Mouse (Mus musculus) stomach, postnatal 0 days (tissue): ENCODE data around the gene Gm36176. TPM values are rescaled to one million over a fixed set of nuclear protein-coding genes. Genes with fewer than 3 reads are reported as not detected.

ENCODE experiments used
- ATAC-seq: fragments of 200-750 bp; cut with Nextera tagmentation; 2 replicates; pipeline ENCODE4 v1.8.0; 2017; ENCODE audit not compliant: low FRiP score, low TSS enrichment
- DNase-seq: peaks from one replicate; pipeline ENCODE4 v3.0.0-alpha.2; 2016; ENCODE audit warnings: low spot score
- H3K27ac ChIP-seq: fragments of 300-500 bp; sonication (generic); replicated peaks from 2 replicates; pipeline ENCODE4 v1.5.1; 2014; ENCODE audit warnings: mild to moderate bottlenecking, control low read depth
- H3K27me3 ChIP-seq: fragments of 300-500 bp; sonication (generic); 2 replicates; pipeline ENCODE4 v1.6.1; 2014; ENCODE audit warnings: low read length; ENCODE audit not compliant: control insufficient read depth, insufficient read depth
- H3K36me3 ChIP-seq: fragments of 300-500 bp; sonication (generic); 2 replicates; pipeline ENCODE4 v1.6.1; 2014; ENCODE audit warnings: low read length, mixed read lengths; ENCODE audit not compliant: control insufficient read depth, insufficient read depth
- H3K4me1 ChIP-seq: fragments of 300-500 bp; sonication (generic); replicated peaks from 2 replicates; pipeline ENCODE4 v1.6.1; 2014; ENCODE audit warnings: antibody characterized with exemption; ENCODE audit not compliant: control insufficient read depth, insufficient read depth
- H3K4me2 ChIP-seq: fragments of 300-500 bp; sonication (generic); replicated peaks from 2 replicates; pipeline ENCODE4 v1.6.1; 2014; ENCODE audit warnings: low read depth, mild to moderate bottlenecking, control low read depth, moderate library complexity
- H3K4me3 ChIP-seq: fragments of 300-500 bp; sonication (generic); 2 replicates; pipeline ENCODE4 v1.5.1; 2014; ENCODE audit warnings: low read depth, low read length, control low read depth
- H3K9ac ChIP-seq: fragments of 300-500 bp; sonication (generic); 2 replicates; pipeline ENCODE4 v1.6.1; 2014; ENCODE audit warnings: mild to moderate bottlenecking, low read length, control low read depth, mixed read lengths
- H3K9me3 ChIP-seq: fragments of 300-500 bp; sonication (generic); 2 replicates; pipeline ENCODE4 v1.6.1; 2016; ENCODE audit warnings: low read length; ENCODE audit not compliant: control insufficient read depth
- CTCF ChIP-seq: IDR thresholded peaks from 2 replicates; pipeline ENCODE4 v1.5.1; 2016; ENCODE audit warnings: antibody characterized with exemption, low read depth, mild to moderate bottlenecking, moderate library complexity
- EP300 ChIP-seq: optimal IDR thresholded peaks from 2 replicates; pipeline ENCODE3; 2016; ENCODE audit warnings: antibody characterized with exemption
- WGBS: fragments of 180-500 bp; shearing (Covaris S2); extraction: QIAGEN DNeasy Blood & Tissue Kit; methylation state at CpG from one replicate; pipeline ENCODE4 v1.1.7; 2014; 5-methylcytosine and 5-hydroxymethylcytosine counted together
- polyA plus RNA-seq: library from polyadenylated mRNA; unstranded; fragments of >200 nt; fragmentation: Nextera tagmentation; extraction: Ambion mirVana; gene quantifications from 2 replicates; pipeline ENCODE4 v1.2.1, GENCODE M21; 2015

Gene Gm36176
- polyA plus RNA-seq, 1 experiment from 2014 or later, result not detected

DNA sequence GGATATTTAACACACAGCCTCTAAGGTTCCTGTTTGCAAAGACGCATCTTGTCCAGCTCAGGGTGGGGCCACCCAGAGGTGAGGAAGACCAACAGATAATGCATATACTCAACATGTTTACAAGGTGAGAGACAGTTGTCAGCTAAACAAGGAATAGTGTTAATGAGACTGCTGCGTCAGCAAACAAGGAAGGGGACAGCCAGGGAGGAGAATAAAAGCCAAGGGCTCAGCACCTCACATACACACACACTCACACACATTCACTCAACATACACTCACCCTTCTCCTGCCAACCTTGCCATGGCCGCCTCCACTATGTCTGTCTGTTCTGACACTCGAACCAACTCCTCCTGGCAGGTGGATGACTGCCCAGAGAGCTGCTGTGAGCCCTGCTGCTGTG lies 32.2 kb upstream of the Gm36176 start, which contains the start of gene Gm2696:
Gene Gm2696 (plus strand): TSS at position 301 of the 400 bp plus-strand sequence.
- TF ChIP-seq CTCF, result no peak
- no peak for TF ChIP-seq EP300

GRCm38 (mm10) chr10:77815514-77815913 lies 31.1 kb upstream of the Gm36176 start:
- Histone ChIP-seq H3K27ac (no peak overlapping the region), H3K9me3 (no peaks in the 10 kb centered on the region), H3K27me3 (no peaks in the 10 kb centered on the region), H3K36me3 (no peaks in the 10 kb centered on the region), H3K4me3 (no peak overlapping the region), H3K4me1 (no peaks in the 10 kb centered on the region), H3K4me2 (no peak overlapping the region), H3K9ac (no peak overlapping the region)
- ATAC-seq (no peak), DNase-seq (peak; percentile 26)
- WGBS, result 30% methylated on average over 5 of the region's 5 CpGs
- TF ChIP-seq EP300 (no peak), CTCF (peak; percentile 68)

More for the DNA sequence above, 32.2 kb upstream of the Gm36176 start, which contains the start of gene Gm2696:
- H3K36me3 ChIP-seq, result no peaks in the 10 kb centered on the region
- no peak for DNase-seq
- H3K9me3 ChIP-seq, result no peaks in the 10 kb centered on the region
- H3K27me3 ChIP-seq, result no peaks in the 10 kb centered on the region
- ATAC-seq, result no peak
- H3K27ac ChIP-seq, result no peak within 1 kb of the TSS
- no peak within 1 kb of the TSS for H3K9ac ChIP-seq
- WGBS, result 41% methylated on average over 4 of the region's 4 CpGs
- H3K4me3 ChIP-seq, result no peak within 1 kb of the TSS
- H3K4me1 ChIP-seq, result no peaks in the 10 kb centered on the region
- H3K4me2 ChIP-seq, result no peak within 1 kb of the TSS

- TF ChIP-seq CTCF (no peak), EP300 (no peak)
- WGBS, result 96% methylated on average over 4 of the region's 4 CpGs
- Histone ChIP-seq H3K4me2 (no peak overlapping the region), H3K27me3 (no peaks in the 10 kb centered on the region), H3K9ac (no peak overlapping the region), H3K9me3 (no peaks in the 10 kb centered on the region), H3K4me3 (no peak overlapping the region), H3K36me3 (no peaks in the 10 kb centered on the region), H3K4me1 (no peaks in the 10 kb centered on the region), H3K27ac (no peak overlapping the region)
- ATAC-seq (no peak), DNase-seq (no peak)
These were observed 28.1 kb upstream of the Gm36176 start for GRCm38 (mm10) chr10:77818523-77818922.

DNA sequence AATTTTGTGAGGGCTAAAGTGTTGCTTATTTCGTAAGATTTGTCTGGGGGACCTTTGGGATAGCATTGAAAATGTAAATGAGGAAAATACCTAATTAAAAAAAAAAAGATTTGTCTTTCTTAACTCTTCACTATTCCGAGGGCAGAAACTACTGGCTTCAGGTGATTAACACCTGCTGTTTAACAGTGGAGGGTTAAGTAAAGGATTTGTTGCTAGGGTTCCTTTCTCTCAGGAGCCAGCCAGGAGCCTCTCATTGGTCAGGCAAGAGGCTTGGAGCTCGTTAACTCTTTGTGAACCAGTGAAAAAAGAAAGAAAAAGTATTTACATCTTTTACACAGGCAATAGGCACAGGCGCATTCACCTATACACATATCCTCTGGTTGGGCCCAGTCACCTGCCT lies 27.4 kb upstream of the Gm36176 start:
- no peak overlapping the region for H3K4me3 ChIP-seq
- no peak for TF ChIP-seq EP300
- TF ChIP-seq CTCF, result no peak
- WGBS, result 42% methylated on average over 4 of the region's 4 CpGs
- H3K9me3 ChIP-seq, result no peaks in the 10 kb centered on the region
- H3K36me3 ChIP-seq, result no peaks in the 10 kb centered on the region
- H3K4me1 ChIP-seq, result no peaks in the 10 kb centered on the region
- DNase-seq (no peak), ATAC-seq (no peak)
- no peak overlapping the region for H3K4me2 ChIP-seq
- no peak overlapping the region for H3K27ac ChIP-seq
- no peak overlapping the region for H3K9ac ChIP-seq
- H3K27me3 ChIP-seq, result no peaks in the 10 kb centered on the region

- H3K27ac ChIP-seq, result no peak within 1 kb of the TSS
- ATAC-seq, result peak; percentile 29; the same call in 1 of the 2 replicates
- no peak within 1 kb of the TSS for H3K9ac ChIP-seq
- TF ChIP-seq EP300 (no peak), CTCF (no peak)
- H3K4me2 ChIP-seq, result no peak within 1 kb of the TSS
- no peaks in the 10 kb centered on the region for H3K4me1 ChIP-seq
- H3K36me3 ChIP-seq, result no peaks in the 10 kb centered on the region
- no peak within 1 kb of the TSS for H3K4me3 ChIP-seq
- H3K9me3 ChIP-seq, result no peaks in the 10 kb centered on the region
- 50% methylated on average over 6 of the region's 6 CpGs for WGBS
- DNase-seq, result no peak
- no peaks in the 10 kb centered on the region for H3K27me3 ChIP-seq
These were observed 19.7 kb upstream of the Gm36176 start, which contains the start of gene Krtap10-4 for GRCm38 (mm10) chr10:77826951-77827350. Krtap10-4 (minus strand) TSS chr10:77827095.

DNA sequence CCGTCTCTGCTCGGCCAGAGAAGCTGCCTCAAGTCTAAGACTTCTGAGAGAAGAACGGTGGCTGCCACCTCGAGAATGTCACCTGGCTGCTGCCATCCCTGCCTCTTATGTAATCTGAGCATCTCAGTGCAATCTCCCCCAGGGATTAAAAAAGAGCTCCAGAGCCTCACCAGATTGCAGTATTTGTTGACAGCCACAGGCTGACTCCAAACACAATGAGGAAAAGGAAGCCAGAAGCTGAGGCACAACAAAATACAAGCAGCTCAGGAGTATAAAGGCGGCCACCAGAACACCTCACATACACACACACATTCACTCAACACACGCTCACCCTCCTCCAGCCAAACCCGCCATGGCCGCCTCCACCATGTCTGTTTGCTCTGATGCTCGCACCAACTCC lies 11.0 kb upstream of the Gm36176 start, which contains the start of gene Krtap10-10:
Gene Krtap10-10 (plus strand): TSS at position 301 of the 400 bp plus-strand sequence.
- DNase-seq (no peak), ATAC-seq (no peak)
- H3K36me3 ChIP-seq, result no peaks in the 10 kb centered on the region
- 76% methylated on average over 9 of the region's 9 CpGs for WGBS
- H3K9ac ChIP-seq, result no peak within 1 kb of the TSS
- no peak within 1 kb of the TSS for H3K4me2 ChIP-seq
- H3K27me3 ChIP-seq, result no peaks in the 10 kb centered on the region
- H3K4me3 ChIP-seq, result no peak within 1 kb of the TSS
- H3K27ac ChIP-seq, result no peak within 1 kb of the TSS
- TF ChIP-seq EP300, result no peak
- TF ChIP-seq CTCF, result no peak
- H3K4me1 ChIP-seq, result no peaks in the 10 kb centered on the region
- no peaks in the 10 kb centered on the region for H3K9me3 ChIP-seq
